Mouse (Mus musculus): ENCODE measurements around the gene Hsd17b14.

The Hsd17b14 gene

GRCm38 (mm10) chr7:45567112-45567779, 12.6 kb downstream of the Hsd17b14 start:
- no peak for DNase-seq (ENCODE audit: low read depth)

GRCm38 (mm10) chr7:45567780-45568516, 13.3 kb downstream of the Hsd17b14 start:
- peak; percentile 91 for DNase-seq (ENCODE audit: low read depth)

DNA sequence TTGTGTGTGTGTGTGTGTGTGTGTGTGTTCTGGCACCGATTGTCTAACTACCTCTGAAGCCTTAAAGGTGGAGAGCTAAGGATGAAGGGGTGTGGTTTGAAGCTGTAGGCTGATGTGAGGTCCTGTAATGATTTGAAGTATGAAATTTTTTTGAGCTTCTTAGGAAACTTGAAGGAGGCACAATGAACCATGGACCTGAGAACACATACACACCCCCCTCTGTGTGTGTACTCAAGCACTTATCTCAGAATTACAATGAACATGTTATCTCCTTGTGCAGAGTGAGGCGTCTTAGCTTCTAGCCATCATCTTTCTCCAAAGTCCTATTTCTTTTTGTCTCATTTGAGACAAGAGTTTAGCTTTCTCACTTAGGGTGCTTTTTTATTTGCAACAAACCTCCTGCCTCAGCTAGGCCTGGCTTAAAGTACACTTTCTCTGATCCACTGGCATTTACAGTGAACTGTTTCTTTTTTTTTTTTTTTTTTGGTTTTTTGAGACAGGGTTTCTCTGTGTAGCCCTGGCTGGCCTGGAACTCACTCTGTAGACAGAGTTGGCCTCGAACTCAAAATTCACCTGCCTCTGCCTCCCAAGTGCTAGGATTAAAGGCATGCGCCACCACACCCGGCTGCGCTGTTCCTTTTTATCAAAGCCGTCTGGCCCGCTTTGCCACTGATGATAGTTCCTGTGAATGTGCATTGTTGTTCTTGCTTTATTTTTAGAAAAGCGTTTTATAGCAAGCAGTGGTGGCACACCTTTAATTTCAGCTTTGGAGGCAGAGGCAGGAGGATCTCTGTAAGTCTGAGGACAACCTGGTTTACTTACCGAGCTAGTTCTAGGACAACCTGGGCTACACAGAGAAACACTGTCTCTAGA, 14.1 kb downstream of the Hsd17b14 start:
- DNase-seq (ENCODE audit: low read depth), result no peak

DNA sequence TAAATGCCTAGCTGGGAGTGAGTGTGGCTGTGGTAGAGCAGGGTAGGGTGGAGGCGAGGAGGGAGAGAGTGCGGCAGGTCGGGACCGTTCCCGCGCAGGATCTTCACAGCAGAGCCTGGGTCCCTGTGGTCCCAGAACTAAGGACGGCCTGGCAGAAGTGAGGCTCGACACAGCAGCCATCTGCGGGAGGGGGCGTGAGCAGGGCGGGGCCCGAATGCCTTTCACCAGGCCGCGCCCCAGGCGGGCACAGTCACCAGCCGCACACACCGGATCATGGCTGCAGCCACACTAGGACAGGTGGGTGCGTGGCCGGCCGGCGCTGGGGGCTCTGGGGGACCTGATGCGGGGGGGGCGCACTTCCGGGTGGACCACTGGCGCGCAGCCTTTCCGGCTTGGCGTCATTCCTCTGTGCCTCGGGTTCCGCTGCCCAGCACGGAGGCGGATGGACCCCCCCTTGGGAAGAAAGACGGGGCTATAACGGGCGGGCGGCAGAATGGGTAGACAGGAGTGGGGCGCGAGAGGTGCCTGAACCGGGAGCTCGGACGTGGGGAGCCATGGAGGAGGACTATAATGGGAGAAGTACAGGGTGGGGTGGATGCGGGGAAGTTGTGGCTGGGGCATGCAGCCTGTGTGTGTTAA, 15.5 kb downstream of the Hsd17b14 start, which contains the start of gene Bcat2:
Gene Bcat2 (plus strand): TSS at position 51 of the 639 bp plus-strand sequence.
- peak; percentile 81 for DNase-seq (ENCODE audit: low read depth)

DNA sequence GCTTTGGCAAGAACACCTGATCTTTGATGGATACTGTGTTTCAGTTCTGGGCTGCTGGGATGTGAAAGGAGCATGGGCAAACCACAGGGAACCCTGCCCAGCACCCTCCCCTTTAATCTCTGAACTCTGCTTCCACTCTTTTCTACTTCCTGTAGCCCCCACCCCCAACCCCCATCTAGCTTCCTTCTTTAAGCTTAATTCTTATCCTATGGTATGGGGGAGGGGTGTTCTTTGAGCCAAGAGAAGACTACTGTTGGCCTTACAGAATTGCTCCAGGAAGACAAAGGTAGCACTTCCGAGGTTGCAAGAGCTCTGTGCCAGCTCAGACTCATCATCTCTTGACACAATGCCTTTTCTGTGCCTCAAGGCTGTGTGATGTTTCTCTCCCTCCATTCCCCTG, 17.3 kb downstream of the Hsd17b14 start:
- DNase-seq (ENCODE audit: low read depth), result no peak

GRCm38 (mm10) chr7:45573954-45574353, 19.3 kb downstream of the Hsd17b14 start:
- DNase-seq (ENCODE audit: low read depth), result no peak

DNA sequence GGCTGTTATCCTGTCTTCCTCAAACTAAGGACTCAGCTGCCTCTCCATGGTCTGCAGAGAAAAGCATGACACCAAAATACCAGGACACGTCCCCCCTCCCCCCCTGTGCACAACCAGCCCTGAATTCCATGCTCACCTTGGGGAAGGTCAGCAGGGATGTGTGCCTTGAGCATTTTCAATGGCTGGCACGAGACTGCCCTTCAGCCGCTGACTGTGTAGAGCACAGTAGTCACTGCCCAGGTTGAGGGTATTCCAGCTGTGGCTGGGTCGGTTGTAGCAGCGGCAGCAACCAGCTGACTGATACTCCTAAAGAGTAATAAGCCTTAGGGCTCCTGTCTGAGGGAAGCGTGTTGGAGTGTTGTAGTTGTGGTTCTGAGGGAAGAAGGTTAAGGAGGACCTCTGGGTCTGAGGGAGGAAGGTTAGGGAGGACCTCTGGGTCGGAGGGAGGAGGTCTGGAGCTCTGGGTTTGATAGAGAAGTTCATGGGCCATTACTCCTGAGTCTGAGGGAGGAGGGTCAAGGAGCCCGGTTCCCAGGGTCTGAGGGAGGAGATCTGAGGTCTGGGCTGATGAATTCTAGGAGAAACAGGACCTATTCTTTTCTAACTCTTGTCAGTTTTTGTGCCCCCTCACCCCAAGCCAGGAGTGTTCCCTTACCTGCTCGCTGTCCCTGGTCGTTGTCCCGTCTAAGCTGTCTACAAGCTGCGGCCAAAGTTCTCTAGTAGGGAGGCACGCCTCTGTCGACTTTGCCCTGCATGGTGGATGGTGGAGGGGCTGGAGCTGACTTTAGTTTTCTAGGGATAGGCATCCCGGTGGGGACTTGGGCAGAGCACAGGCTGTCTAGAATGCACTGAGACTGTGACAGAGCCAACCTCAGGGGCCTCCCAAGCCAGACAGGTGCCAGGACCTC, 20.0 kb downstream of the Hsd17b14 start:
- no peak for DNase-seq (ENCODE audit: low read depth)

DNA sequence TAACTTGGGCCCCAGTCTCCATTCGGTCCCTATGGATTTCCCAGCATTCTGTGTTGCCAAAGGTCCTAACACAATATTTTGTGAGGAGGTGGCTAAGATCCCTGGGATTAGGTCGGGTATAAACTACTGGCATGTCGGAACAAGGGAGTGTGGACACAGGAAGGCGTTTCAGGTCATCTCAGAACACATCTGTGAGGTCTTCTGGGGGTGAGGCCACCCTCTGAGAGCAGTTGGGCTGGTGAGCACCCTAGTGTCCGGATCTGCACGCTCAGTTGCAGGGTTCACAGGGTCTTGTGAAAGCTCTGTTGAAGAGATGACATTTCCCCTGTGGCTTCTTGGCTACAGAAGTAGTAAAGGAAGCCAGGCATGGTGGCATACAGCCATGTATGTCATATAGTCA, 31.2 kb downstream of the Hsd17b14 start:
- no peak for DNase-seq (ENCODE audit: low read depth)

DNA sequence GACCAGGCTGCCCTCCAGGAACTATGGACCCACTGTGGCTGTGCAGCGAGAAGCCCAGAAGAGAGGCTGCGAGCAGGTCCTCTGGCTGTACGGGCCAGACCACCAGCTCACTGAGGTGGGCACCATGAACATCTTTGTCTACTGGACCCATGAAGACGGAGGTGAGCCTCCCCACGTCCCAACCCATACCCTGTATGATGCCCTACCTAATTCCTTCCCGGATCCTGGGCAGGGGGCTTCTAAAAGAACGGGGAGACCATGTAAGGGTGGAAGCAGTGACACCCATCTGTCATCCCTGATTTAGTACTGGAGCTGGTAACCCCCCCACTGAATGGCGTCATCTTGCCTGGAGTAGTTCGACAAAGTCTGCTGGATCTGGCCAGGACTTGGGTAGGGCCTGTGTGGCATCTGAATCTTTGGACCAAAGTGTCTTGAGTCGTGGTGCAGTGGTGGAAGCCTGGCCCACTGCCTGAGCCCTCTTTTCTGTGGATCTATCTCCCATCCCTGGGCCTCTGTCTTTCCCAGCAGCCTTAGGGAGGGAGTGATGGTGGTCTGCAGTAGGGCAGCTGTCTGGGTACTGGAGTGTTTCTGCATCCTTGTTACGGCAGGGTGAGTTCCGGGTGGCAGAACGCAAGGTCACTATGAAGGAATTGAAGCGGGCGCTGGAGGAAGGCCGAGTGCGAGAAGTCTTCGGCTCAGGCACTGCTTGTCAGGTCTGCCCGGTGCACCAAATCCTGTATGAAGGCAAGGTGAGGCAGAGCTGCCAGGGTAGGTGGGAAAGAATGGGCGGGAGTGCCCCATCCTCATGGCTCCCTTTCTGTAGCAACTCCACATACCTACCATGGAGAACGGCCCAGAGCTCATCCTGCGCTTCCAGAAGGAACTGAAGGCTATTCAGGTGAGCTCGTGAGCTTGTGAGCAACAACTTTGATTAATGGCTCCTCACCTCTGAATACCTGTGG, 33.2 kb downstream of the Hsd17b14 start:
- no peak for DNase-seq (ENCODE audit: low read depth)

- DNase-seq (ENCODE audit: low read depth), result peak; percentile 98
Observed at GRCm38 (mm10) chr7:45589173-45589572, 34.5 kb downstream of the Hsd17b14 start.

DNA sequence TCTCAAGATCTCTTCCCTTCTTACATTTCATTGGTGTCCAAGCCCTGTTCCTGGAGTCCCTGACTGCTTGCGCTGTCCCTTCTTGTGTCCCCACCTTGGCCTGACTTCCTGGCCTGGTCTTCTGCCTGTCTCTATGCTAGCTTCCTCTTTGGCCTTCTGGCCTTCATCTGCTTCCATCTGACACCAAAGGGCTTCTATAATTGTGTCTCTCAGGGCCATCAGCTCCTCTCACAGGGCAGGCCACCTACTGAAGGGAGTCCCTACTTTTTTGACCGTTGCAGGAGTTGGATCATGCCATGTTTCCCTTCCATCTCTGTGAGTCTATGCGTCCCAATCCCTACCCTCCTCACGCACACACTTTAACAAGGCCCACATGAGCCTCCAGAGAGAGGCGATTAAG, 35.2 kb downstream of the Hsd17b14 start:
- no peak for DNase-seq (ENCODE audit: low read depth)

DNA sequence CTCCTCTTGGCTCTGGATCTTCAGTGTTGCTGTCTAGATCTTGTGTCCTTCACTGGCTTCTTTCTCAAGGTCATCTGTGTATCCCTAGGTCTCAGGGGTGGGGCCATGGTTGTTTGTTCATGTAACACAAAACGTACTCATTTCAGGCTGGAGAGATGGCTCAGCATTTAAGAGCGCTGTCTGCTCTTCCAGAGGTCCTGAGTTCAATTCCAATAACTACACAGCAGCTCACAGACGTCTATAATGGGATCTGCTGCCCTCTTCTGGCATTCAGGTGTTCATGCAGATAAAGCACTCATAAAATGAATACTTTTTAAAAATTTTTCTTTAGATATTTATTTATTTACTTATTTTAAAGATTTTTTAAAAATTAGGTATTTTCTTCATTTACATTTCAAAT, 36.2 kb downstream of the Hsd17b14 start:
- DNase-seq (ENCODE audit: low read depth), result peak; percentile 50

GRCm38 (mm10) chr7:45591880-45592279, 37.2 kb downstream of the Hsd17b14 start:
- DNase-seq (ENCODE audit: low read depth), result no peak

GRCm38 (mm10) chr7:45593118-45593815, 38.6 kb downstream of the Hsd17b14 start:
- DNase-seq (ENCODE audit: low read depth), result peak; percentile 95

DNA sequence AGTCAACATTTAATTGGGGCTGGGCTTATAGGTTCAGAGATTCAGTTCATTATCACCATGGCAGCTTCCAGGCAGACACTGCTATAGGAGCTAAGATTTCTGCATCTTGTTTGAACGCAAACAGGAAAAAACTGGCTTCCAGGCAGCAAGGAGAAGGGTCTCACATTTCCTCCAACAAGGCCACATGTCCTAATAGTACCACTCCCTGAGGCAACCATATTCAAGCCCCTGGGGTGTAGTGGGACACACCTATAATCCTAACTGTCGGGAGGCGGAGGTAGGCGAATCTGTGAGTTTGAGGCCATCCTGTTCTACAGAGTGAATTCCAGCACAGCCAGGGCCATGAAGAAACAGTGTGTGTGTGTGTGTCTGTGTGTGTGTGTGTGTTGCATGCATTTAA, 40.5 kb downstream of the Hsd17b14 start:
- DNase-seq (ENCODE audit: low read depth), result no peak

DNA sequence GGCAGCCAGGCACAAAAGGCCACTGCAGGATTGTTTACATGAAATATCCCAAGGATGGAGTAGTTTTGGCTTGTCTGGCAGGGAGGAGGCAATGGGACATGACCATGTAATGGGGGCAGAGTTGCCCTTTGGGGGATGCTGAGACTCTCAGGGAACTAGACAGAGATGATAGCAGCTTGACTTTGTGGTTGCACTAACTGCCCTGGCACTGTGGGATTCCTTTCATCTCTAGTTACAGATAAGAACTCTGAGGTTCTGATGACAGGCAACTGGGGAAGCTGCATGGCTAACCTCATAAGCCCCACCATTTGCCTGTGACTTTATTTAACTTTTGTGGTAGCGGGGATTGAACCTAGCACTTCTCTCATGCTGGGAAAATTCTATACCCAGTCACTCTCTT, 41.4 kb downstream of the Hsd17b14 start:
- DNase-seq (ENCODE audit: low read depth), result no peak

- no peak for DNase-seq (ENCODE audit: low read depth)
Observed at GRCm38 (mm10) chr7:45597013-45597412, 42.3 kb downstream of the Hsd17b14 start.

DNA sequence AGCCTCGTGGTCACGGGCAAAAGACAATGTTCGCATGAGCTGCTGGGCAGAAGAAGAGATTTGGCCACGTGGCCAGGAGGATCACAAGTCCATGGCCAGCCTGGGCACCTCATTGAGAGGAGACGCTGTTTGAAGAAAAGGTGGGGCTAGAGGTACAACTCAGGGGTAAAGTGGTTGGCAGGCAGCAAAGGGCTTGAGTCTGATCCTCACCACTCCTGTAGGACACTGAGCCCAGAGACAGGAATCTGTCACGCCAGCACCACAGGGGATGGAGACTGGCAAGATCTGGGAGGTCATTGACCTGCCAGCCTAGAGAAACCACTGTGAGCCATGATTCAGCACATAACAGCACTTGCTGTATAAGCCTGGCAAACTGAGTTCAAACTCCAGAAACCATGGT, 42.8 kb downstream of the Hsd17b14 start:
- no peak for DNase-seq (ENCODE audit: low read depth)
